Mouse (Mus musculus) C2C12 (cell line): ENCODE data around the gene Tmem121.

ENCODE experiments used
- CTCF ChIP-seq: IDR thresholded peaks from one replicate; pipeline ENCODE4 v1.5.1; 2011; ENCODE audit not compliant: control insufficient read depth, insufficient read depth, insufficient read length
- MAX ChIP-seq: IDR thresholded peaks from one replicate; pipeline ENCODE4 v1.6.1; 2011; ENCODE audit warnings: mild to moderate bottlenecking, control low read depth

DNA sequence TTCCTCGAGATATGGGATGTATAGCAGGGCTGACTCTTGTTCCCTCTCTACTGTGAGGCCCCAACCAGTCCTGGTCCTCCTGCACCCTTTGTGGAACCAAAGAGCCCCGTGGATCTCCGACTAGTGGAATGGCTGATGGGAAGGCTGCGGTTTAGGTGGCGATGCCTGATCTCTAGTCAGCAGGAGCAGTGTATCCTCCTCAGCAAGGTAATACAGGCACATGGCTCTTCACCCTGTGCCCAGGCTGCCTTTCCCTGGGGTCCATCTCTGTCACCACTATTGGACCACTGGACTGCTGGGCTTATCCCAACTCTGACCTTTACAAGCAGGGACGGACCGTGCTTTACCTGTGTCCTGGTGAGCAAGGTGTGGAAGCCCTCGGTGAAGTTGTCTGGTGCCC, 28.2 kb upstream of the Tmem121 start:
- TF ChIP-seq CTCF (no peak), MAX (no peak)
